Mouse (Mus musculus): ENCODE data around the gene Gpc2.

Gene Gpc2

DNA sequence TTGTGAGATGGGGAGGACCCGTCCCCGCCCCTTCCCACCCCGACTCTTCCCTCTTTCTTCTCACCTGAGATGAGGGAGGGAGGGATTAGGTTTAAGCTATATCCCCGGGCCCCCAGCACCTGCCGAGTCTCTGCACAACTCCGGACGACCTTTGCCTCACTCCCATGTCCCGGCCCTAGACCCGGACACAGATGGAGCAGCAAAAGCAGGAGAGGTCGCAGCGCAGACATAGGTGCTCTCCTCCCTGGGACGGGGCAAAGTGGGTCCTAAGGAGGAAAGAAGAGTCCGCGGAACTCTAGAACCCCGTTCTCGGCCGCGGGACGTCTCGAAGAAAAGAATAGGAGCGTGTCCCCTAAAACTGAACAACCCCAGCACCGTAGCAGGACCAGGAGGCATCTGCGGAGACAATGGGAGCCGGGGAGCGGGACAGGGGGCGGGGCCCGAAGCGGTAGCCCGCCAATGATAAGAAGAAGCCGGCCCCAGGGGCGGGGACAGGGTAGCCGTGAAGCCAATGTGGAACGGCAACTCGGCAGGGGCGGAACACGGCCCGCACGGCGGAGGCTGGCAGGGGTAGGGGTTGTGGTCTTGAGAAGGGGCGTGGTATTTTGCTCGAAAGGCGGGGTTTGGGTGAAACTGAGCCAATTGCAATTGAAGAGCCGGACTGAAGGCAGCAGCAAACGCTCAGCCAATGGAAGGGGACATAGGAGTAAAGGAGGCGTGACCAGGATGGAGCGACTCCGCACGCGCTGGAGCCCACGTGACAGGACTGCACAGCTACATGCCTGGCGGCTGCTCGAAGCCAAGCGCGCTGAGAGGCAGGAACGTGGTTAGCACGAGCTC, at the start of gene Gpc2, which contains the start of the genes Gm43720 and Stag3:
TSS of gene Gpc2 (minus strand) at position 421 of the 840 bp plus-strand sequence.
TSS of gene Gm43720 (minus strand) at position 374 of the 840 bp plus-strand sequence.
TSS of gene Stag3 (plus strand) at position 656 of the 840 bp plus-strand sequence.
- in situ Hi-C loops (cut with MboI, MseI), result no loop called here

DNA sequence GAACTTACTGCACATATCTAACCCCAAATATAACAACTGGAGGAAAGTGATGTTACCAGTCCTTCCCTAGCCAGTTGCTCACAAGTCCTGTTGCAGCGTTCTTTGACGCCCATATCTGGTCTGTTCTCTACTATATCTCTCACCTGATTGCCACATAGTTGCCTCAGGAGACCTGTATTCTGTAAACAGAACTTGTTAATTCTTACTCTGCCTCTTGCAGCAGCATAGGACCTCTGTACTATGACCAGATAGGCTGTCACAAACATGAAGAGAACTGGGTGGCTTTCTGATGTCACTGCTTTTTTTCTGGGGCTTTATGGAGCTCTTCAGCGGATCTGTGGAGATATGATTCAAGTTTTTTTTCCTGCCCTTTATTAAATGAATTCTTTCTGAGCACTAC, 33.0 kb upstream of the Gpc2 start:
- in situ Hi-C loops (cut with MboI, MseI), result no loop called here

DNA sequence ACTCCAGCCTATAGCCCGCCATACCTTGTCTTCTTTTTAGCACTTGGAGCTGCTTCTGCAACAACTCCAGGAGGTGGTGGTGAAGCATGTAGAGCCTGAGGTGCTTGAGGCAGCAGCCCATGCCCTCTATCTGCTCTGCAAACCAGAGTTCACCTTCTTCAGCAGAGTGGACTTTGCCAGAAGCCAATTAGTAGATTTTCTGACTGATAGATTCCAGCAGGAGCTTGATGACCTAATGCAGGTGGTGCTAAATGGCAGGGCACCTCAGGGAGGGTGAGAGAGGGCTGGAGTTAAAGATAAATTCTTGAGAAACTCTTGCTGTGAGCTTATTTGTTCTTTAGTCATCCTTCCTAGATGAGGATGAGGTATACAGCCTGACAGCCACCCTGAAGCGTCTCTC, 19.8 kb upstream of the Gpc2 start:
- in situ Hi-C loops (cut with MboI, MseI), result loop anchor here (10.0 kb wide), 1 partner anchor 175 kb away; no protein-coding TSS in a partner anchor

DNA sequence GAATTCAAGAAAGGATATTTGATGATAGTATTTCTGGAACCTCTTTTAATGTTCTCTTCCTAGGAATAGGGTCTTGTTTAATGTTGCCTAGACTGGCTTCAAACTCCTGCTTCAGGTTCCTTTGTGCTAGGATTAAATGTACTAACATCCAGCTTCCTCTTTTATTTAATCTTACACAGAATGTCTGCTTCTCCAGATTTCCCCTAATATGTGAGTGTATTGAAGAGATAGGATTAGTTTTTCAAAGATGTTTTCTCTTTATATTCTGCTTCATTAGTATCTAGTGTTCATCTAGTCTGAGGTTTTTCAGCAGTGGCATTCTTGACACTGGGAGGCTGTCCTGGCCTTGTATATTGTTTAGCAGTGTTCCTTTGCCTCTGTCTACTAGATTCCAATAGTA, 14.4 kb upstream of the Gpc2 start:
- in situ Hi-C loops (cut with MboI, MseI), result no loop called here

DNA sequence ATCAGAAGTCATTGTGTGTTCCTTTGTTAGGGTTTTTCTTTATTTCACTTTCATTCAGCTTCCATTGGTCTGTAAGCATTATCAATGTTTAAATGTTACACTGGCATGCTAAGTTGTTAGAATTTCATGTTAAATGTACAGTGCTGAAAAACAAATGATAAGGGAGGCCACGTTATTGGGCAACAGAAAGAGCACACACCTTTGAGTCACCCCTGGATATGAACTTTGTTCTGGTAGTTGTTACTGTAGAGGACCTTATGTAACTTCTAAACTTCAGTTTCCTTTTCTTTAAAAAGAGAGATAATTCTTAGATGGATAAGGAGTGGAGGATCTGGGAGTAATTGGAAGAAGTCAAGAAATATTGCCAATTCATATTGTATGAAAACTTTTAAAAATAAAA, 11.8 kb upstream of the Gpc2 start:
- in situ Hi-C loops (cut with MboI, MseI), result no loop called here

DNA sequence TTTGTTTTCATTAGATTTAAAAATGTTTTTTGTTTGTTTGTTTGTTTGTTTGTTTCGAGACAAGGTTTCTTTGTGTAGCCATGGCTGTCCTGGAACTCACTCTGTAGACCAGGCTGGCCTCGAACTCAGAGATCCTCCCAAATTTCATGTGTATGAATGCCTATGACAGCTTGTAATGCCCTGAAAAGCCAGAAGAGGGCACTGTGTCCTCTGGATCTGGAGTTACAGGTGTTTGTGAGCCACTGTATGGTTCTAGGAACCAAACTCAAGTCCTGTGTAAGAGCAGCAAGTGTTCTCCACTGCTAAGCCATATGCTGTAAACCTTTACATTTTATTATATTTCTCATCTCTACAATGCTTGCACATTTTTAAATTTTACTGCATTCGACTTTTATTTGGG, 8.1 kb upstream of the Gpc2 start:
- in situ Hi-C loops (cut with MboI, MseI), result no loop called here

DNA sequence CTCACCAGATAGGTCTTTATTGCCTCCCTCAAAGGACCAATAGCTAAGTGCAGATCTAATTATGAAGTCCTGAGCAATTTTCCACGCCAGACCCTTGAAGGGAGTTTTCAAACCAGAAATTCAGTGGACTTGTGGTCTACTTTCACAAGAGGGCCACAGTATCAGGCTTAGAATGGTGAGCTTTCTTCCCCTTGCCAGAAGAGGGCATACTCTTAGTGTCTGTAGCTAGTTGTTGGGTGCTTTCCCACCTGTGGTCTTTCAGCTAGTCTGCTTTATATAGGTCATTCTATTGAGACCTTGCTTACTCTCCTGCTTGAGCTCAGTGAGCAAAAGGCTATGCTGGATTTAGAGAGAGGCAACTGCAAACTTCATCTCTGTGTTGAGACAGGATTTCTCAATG, 3.7 kb upstream of the Gpc2 start:
- in situ Hi-C loops (cut with MboI, MseI), result no loop called here

DNA sequence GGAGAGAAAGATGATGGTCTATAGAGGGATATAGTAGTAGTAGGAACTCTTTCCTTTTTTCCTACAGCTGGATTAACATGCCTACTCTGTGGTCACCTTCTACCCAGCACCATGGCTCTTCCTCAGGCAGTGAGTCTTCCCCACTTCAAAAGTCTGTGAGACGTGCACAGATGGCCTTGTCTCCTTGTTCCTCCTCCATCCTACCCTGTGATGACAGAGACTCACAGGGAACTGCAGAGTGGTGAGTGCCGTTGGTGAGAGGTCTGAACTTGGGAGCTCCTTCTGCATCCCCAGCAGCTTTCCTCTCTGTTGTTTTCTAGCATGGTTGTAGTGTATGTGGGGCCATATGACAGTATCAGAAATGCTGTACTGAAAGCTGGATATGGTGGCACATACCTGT, 2.0 kb upstream of the Gpc2 start:
- in situ Hi-C loops (cut with MboI, MseI), result no loop called here

DNA sequence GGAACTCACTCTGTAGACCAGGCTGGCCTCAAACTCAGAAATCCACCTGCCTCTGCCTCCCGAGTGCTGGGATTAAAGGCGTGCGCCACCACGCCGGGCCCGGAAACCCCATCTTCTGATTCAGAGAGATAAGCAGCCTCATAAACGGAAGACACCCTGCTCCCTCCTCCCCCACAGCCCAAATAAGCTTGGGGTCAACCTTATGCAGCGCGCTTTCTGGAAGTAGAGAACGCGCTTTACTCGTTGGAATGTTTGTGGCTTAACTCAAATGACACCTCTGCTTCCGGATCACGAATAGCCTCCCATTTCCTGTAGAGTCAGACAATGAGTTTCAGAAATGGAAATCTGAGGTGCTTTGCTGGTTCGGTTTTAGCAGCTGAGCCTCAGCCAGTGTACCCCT, 1.0 kb upstream of the Gpc2 start:
- in situ Hi-C loops (cut with MboI, MseI), result no loop called here

DNA sequence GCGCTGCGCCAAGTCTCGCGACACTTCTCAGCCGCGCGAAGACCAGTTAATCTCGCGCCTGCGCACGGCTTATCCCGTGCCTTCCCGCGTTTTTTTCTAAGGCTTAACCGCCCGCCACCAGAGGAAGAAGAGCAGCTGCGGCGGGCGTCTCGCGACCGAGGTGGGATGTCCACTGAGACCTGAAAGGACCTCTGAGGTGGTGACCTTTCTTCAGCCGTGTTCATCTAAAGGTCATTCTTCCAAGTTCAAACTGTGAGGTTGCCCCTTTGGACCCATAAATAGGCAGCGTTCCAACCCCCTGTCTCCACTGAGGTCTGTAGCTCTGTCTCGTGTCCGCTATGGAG, 592 bp upstream of the Gpc2 start:
- in situ Hi-C loops (cut with MboI, MseI), result no loop called here

DNA sequence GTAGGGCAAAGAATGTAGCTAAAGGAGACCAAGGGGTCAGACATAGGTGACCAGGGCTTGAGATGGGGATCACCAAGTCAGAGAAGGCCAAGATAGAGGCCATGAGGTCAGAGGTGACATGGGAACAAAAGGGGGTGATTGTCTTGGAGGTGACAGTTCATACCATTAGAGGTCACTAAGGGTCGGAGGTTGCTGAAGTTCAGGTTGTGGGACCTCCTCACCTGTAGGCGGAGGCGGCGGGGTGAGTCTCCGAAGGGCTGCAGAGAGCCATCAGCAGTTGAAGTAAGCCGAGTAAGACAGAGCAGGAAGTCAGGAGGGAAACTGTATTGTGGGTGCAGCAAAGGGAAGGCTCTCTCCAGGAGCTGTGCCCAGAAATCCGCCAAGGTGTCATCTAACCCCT, 1.8 kb downstream of the Gpc2 start:
- in situ Hi-C loops (cut with MboI, MseI), result no loop called here

DNA sequence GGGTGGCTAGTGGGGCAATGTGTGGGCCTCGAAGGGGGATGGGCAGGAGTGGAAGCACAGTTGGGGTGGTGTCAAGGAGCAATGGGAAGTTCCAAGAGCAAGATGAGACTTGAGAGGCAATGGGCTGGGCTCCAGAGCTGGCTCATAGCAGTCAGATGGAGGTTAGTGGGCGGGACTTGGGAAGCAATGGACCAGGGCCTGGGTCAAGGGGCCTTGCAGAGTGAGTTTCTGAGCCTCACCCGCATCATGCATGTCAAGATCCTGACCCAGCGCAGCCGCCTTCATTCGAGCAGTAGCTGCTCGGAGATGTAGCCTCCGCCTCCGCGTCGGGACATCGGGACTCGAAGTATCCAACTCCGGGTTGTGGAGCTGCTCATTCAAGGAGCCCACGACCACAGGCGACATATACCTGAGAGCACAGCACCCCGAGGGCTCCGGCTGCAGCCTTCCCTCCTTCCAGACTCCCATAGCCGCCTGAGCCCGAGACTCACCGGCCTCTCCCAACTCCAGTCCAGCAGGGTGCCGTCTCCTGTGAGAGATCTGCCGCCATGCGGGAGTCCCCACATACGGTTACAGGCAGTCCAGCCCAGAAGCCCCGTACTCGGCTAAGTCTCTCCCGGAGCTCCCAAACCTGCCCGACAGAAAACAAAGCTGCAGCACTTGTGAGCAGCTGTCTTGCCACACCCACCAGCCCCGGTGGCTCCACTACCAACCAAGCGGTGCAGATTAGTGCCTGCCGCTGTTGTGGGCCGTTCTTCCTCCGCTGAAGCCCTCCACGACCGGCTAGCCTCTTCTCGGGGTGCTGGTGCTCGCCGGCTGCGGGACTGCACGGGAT, 4.4 kb downstream of the Gpc2 start:
- in situ Hi-C loops (cut with MboI, MseI), result no loop called here

DNA sequence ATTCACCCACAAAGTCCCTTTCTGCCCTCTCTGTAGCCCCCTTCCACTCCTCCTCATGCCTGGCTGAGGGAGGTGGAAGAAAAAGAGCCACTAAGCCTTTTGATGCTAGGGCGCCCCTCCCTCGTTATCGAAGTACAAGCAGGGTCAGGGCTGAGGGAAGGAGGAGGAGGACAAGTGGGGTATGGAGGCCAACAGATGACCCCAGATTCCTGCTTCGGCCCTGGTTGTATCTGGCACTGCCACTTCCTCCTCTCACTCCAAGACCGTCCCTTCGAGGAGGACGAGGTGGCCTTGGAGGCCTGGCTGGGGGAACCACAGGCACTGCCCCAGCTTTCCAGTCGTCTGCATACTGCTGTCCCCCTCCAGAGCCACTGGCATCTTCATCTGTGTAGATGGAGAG, 5.6 kb downstream of the Gpc2 start:
- in situ Hi-C loops (cut with MboI, MseI), result no loop called here

DNA sequence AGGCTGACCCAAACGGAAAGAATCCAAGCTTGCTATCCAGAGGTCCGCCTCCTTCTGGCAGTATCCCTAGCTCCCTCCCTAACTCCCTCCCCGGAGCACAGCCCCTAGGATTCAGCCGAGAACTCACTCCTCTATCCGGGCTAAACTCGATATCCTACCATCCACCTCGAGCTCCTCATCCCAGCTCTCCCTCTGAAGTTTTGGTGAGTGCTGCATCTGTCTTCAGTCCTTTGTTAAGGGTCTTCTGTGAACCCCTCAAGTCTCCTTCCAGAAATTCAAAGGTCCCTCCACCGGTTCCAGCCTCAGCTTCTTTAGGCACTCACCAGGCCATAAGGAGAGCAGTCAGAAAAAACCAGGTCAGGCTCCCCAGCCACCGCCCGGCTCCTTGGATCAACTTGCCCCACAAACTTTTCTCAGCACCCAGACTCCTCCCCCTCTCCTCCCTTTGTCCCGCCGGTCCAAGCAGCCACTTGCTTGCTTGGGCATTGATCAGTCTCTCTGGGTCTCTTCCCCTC, 7.3 kb downstream of the Gpc2 start, which contains the start of gene Gal3st4:
TSS of gene Gal3st4 (minus strand) at position 432 of the 515 bp plus-strand sequence.
- in situ Hi-C loops (cut with MboI, MseI), result no loop called here

DNA sequence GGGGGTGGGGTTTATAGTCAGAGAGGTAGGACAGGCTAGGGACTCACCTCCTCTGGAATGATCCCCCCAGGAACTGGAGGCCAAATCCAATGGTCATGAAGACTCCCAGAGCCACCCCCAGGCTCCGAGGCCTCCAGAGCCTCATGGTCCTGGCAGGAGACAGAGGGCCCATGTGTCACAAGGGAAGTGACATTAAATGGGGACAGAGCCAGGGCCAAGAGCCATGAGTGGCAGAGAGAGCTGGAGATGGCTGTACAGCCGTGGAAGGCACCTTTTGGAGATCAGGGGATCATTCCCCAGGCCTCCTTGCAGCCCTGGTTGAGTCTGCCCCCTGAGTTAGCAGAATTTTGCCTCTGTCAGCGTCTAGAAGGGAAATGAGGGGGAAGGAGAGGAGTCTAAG, 8.6 kb downstream of the Gpc2 start:
- in situ Hi-C loops (cut with MboI, MseI), result no loop called here

DNA sequence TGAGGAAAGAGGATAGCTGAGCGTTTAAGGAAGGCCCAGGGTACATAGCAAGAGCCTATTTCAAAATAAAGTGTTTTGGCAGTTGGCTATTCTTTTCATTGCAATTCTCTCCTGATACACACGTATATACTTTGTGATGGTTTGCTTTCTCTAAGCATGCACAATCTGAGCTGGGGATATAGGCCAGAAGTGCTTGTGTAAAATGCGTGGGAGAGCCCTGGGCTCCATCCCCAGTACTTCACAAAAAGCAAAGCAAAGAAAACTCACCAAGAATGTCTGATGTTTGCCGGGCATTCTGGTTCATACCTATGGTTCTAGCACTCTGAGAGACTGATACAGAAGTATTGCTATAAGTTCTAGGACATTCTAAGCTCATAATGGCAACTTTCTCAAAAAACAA, 10.8 kb downstream of the Gpc2 start:
- in situ Hi-C loops (cut with MboI, MseI), result no loop called here

DNA sequence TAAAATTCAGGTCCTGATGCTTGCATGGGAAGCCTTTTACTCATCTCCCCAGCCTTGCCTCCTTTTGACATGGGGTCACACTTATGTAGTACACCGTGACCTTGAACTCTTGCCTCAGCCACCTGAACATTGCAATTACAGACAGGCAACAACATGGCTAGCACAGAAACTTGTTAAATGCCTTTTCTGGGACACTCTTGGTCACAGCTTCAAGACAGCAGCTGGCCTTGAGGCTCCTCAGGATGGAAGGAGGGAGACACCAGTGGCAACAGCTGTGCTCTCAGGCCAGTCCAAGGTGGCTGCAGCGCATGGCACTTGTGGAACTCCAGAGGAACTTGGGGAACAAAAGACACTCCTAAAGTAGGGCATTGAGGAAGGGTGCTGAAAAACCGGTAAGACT, 12.7 kb downstream of the Gpc2 start:
- in situ Hi-C loops (cut with MboI, MseI), result no loop called here

DNA sequence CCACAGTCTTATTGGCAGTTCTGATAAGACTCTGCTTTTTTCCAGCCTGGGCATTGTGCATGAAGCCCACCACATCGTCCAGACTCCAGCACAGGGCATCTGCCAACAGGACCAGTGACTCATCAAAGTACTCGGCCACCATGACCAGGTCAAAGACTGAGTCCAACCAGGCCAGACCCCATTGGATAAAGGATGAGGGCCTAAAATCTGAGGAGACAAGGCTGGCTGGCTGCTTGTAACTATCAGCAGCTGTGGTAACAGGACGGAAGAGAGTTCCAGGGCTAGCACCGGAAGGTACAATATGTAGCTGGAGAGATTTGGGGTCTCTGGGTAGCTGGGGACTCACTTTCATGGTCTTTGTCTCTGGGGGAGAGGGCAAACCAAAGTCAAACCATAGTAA, 14.1 kb downstream of the Gpc2 start:
- in situ Hi-C loops (cut with MboI, MseI), result no loop called here

DNA sequence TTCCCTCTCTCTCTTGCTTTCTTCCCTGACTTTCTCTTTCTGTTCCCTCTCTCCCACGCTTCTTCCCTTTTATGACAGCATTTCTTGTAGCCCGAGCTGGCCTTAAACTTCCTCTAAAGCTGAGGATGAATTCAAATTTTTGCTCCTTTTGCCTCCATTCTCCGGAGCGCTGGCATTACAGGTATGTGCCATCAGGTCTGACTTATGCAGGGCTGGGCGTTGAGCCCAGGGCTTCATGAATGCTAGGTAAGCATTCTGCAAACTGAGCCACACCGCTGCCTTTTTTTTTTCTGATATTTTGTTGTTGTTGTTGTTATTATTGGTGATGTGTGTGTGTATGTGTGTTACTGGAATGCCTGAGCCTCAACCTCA, 15.6 kb downstream of the Gpc2 start:
- in situ Hi-C loops (cut with MboI, MseI), result no loop called here

DNA sequence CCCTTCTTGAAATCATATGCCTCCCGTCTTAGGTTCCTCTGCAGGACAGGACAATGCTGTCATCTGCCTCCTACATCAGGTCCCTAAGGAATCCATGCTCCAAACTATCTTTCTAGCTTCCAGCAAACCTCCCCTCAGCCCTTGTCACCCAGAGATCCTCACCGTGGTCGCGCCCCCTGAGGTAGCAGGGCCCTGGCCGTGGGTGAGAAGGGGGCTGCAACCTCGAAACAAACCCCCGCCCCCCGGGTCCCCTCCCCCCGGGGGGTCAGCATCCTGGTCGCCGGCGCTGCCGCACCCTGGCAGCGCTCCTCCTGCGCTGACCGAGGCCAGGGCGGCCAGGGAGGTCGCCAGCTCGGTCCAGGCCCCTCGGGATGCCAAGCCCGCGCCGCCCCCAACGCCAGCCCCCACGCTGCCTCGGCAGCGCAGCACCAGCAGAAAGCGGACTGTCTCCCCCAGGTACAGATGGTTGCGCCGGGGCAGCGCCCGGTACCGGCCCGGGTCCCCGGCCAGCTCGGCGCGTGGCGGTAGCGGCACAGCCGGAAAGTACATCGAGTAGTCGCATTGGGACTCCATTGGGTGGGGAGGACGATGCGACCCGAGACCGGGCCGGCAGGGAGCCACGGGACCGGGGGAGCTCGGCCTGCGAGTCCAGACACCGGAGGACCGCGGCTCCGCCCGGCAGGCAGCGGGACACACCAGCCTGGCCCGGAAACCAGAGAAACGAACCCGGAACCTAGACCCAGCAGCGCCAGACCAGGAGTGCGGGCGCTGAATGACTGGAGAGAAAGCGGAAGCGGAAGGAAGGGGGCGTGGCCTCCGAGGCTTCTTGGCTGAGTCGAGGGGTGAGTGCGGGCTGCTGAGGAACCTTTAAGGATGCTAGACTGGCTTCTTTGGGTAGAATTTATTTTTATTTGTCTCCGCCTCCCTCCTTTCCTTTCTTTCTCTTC, 16.3 kb downstream of the Gpc2 start, which contains the start of gene BC037034:
TSS of gene BC037034 (minus strand) at position 774 of the 947 bp plus-strand sequence.
- in situ Hi-C loops (cut with MboI, MseI), result no loop called here

DNA sequence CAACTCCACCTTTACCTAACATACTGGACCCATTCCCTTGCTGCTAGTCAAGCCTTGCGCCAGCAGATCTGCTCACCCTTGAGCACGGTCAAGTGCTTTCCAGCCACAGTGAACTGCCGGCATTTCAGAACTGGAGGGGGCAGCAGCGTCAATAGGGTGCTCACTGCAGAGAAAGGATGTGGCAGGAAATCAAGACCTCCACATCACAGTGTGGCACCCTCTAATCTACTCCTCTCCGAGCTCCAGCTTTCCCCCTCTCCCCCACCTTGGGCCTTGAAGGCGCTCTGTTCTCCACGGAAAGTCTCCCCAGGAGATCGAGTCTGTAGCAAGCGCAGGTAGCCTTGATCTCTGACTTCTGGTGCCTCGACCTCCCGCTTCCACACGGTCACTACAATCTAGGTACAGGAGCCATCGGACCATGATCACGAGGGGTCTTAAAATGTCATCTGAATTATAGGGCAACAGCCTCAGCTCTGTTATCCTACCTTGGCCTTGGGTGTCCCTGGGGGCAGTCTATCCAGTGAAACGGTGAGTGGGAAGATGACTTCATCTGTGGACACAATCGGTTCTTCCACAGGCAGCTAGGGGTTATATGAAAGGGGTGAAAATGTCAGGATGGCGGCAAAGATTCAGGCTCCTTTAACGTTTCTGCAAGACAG, 17.1 kb downstream of the Gpc2 start:
- in situ Hi-C loops (cut with MboI, MseI), result no loop called here
